ENCODE assay signal across 8 mouse cellular contexts in genomic region chr4:48044141-48044490, GRCm38 (mm10). TPM values are rescaled to one million over a fixed set of nuclear protein-coding genes. Genes with fewer than 3 reads are reported as not detected.
DNase-seq lines count a peak whose midpoint lies in the region; ATAC-seq and TF ChIP-seq lines count a peak whose summit lies in the region.

No protein-coding gene starts in this region.

- TF ChIP-seq CTCF in gastrocnemius, adult 2 months (IDR thresholded peaks at IDR 0.05): no peak
- TF ChIP-seq CTCF in small intestine, adult 2 months (IDR thresholded peaks at IDR 0.05; ENCODE audit: extremely low read depth, insufficient read length, insufficient replicate concordance, low read depth, low read length): no peak

- TF ChIP-seq POLR2A in small intestine, adult 2 months (IDR thresholded peaks at IDR 0.05; ENCODE audit: low read depth, low read length): no peak

- no peak for DNase-seq in gastrocnemius, adult 2 months
- no peak for DNase-seq in gastrocnemius, adult 18-20 months (ENCODE audit: low spot score)
- peak; percentile 42 for DNase-seq in thymus, postnatal 0 days (ENCODE audit: low spot score)
- DNase-seq in thymus, postnatal 10 days (ENCODE audit: low spot score in 2 of 2): no peak
- DNase-seq in limb, embryonic 11.5 days (ENCODE audit: low spot score): no peak
- no peak for DNase-seq in cerebellum, postnatal 25 days
- no peak for DNase-seq in MN1 (ENCODE audit: low spot score)

- no peak for ATAC-seq in limb, embryonic 11.5 days (ENCODE audit: insufficient number of reproducible peaks, low FRiP score, low TSS enrichment, low read depth)

- H3K4me2 ChIP-seq in limb, embryonic 11.5 days (ENCODE audit: low read depth, severe bottlenecking): peak overlapping the region; percentile 99

- H3K9me3 ChIP-seq in limb, embryonic 11.5 days (ENCODE audit: control insufficient read depth, low read length): no peaks in the 10 kb centered on the region

- intact Hi-C loops in gastrocnemius, adult 2 months (cut with DNase I): loop anchor here (1.0 to 10.0 kb wide), 6 partner anchors 372 to 609 kb away; no protein-coding TSS in a partner anchor

- peaks cover 33% of the 10 kb centered on the region for H3K27me3 ChIP-seq in limb, embryonic 11.5 days (ENCODE audit: control insufficient read depth, insufficient read depth, low read length)
- peaks cover 40% of the 10 kb centered on the region for H3K27me3 ChIP-seq in small intestine, adult 2 months (ENCODE audit: control insufficient read depth, insufficient read depth, low read length)

- peaks cover 21% of the 10 kb centered on the region; the same call in 1 of the 2 replicates for H3K4me1 ChIP-seq in limb, embryonic 11.5 days (ENCODE audit: control insufficient read depth, insufficient read depth, low read length)
- peaks cover 8% of the 10 kb centered on the region for H3K4me1 ChIP-seq in small intestine, adult 2 months (ENCODE audit: control insufficient read depth, insufficient read depth, insufficient read length, low read length)

- H3K27ac ChIP-seq in gastrocnemius, adult 2 months: peak overlapping the region; percentile 100
- no peak overlapping the region for H3K27ac ChIP-seq in limb, embryonic 11.5 days (replicated peaks; ENCODE audit: low read depth, low read length)
- H3K27ac ChIP-seq in small intestine, adult 2 months (ENCODE audit: insufficient read depth, low read depth, low read length): peak overlapping the region; percentile 42

- no peaks in the 10 kb centered on the region for H3K36me3 ChIP-seq in limb, embryonic 11.5 days (ENCODE audit: control insufficient read depth, insufficient read depth, low read length)
- H3K36me3 ChIP-seq in small intestine, adult 2 months (ENCODE audit: control insufficient read depth, insufficient read depth, low read length): no peaks in the 10 kb centered on the region

- H3K4me3 ChIP-seq in gastrocnemius, adult 2 months: peak overlapping the region; percentile 94
- peak overlapping the region; percentile 61 for H3K4me3 ChIP-seq in limb, embryonic 11.5 days (ENCODE audit: low read depth, low read length)
- H3K4me3 ChIP-seq in small intestine, adult 2 months (ENCODE audit: low read depth, low read length): peak overlapping the region; percentile 72

- WGBS in limb, embryonic 11.5 days: under 1% methylated on average over 11 of the region's 11 CpGs
- 1% methylated on average over 11 of the region's 11 CpGs for WGBS in small intestine, adult 2 months

- H3K9ac ChIP-seq in limb, embryonic 11.5 days (ENCODE audit: low read length): peak overlapping the region; percentile 56; the same call in 1 of the 2 replicates

RNA-seq across cellular contexts. Expression of gene Nr4a3, which starts 0.8 kb away (rescaled TPM):
- total RNA-seq in gastrocnemius, adult 2 months (2021): 10 to 100 TPM; 14.2 to 15.0 TPM
- total RNA-seq in gastrocnemius, adult 18-20 months (2021): 10 to 100 TPM in 1 of 2 experiments, 1 to 10 TPM in 1; 9.8 to 56.7 TPM
- 1.7 and 2.4 TPM in 2 replicates for polyA plus RNA-seq in thymus, postnatal 0 days (2015; fragmentation: Nextera tagmentation; extraction: Ambion mirVana)
- polyA plus RNA-seq in limb, embryonic 11.5 days (2014; fragmentation: Nextera tagmentation; extraction: Ambion mirVana): 0.17 and 0.28 TPM in 2 replicates
- polyA plus RNA-seq in small intestine, adult 2 months (2012; rRNA removed): 2.2 and 3.9 TPM in 2 replicates
